Mouse (Mus musculus): ENCODE measurements around the gene Lurap1. TPM values are rescaled to one million over a fixed set of nuclear protein-coding genes. Genes with fewer than 3 reads are reported as not detected.

The Lurap1 gene
- 2.5 TPM for polyA plus RNA-seq (2014; fragmentation: Illumina TruSeq; extraction: RNeasy Lipid Tissue Mini Kit (QIAGEN cat#74804); ENCODE audit: low read depth, low replicate concordance)

GRCm38 (mm10) chr4:116151238-116151637, at the start of gene Lurap1:
Gene Lurap1, minus strand, starts transcription at chr4:116151338.

GRCm38 (mm10) chr4:116173072-116173471, 21.9 kb upstream of the Lurap1 start, which contains the start of the genes 1700042G07Rik and Gm49337:
Gene 1700042G07Rik, plus strand, starts transcription at chr4:116173372.
Gene Gm49337, plus strand, starts transcription at chr4:116173384.

GRCm38 (mm10) chr4:116167404-116167803, 16.3 kb upstream of the Lurap1 start, which contains the start of gene Tspan1:
Gene Tspan1, minus strand, starts transcription at chr4:116167601.

GRCm38 (mm10) chr4:116123602-116124519, 27.3 kb downstream of the Lurap1 start, which contains the start of the genes Rad54l and Pomgnt1:
Gene Rad54l, minus strand, starts transcription at chr4:116123690.
Gene Pomgnt1, plus strand, starts transcription at chr4:116123840.

Other genes with a start within 250 kb of the Lurap1 start
- gene Dmbx1, start 211.4 kb downstream of the Lurap1 start, polyA plus RNA-seq (2014; fragmentation: Illumina TruSeq; extraction: RNeasy Lipid Tissue Mini Kit (QIAGEN cat#74804); ENCODE audit: low read depth, low replicate concordance), result 0.17 TPM
- 4.7 TPM for gene Faah, start 133.4 kb downstream of the Lurap1 start, polyA plus RNA-seq (2014; fragmentation: Illumina TruSeq; extraction: RNeasy Lipid Tissue Mini Kit (QIAGEN cat#74804); ENCODE audit: low read depth, low replicate concordance)
- gene Nsun4, start 97.5 kb downstream of the Lurap1 start, polyA plus RNA-seq (2014; fragmentation: Illumina TruSeq; extraction: RNeasy Lipid Tissue Mini Kit (QIAGEN cat#74804); ENCODE audit: low read depth, low replicate concordance), result 173 TPM
- gene Uqcrh, start 76.3 kb downstream of the Lurap1 start, polyA plus RNA-seq (2014; fragmentation: Illumina TruSeq; extraction: RNeasy Lipid Tissue Mini Kit (QIAGEN cat#74804); ENCODE audit: low read depth, low replicate concordance), result 160 TPM
- 27.5 TPM for gene Lrrc41, start 76.1 kb downstream of the Lurap1 start, polyA plus RNA-seq (2014; fragmentation: Illumina TruSeq; extraction: RNeasy Lipid Tissue Mini Kit (QIAGEN cat#74804); ENCODE audit: low read depth, low replicate concordance)
- 5.7 TPM for gene Rad54l, start 27.6 kb downstream of the Lurap1 start, polyA plus RNA-seq (2014; fragmentation: Illumina TruSeq; extraction: RNeasy Lipid Tissue Mini Kit (QIAGEN cat#74804); ENCODE audit: low read depth, low replicate concordance)
- gene Pomgnt1, start 27.5 kb downstream of the Lurap1 start, polyA plus RNA-seq (2014; fragmentation: Illumina TruSeq; extraction: RNeasy Lipid Tissue Mini Kit (QIAGEN cat#74804); ENCODE audit: low read depth, low replicate concordance), result 23.1 TPM
- gene Tspan1, start 16.3 kb upstream of the Lurap1 start, polyA plus RNA-seq (2014; fragmentation: Illumina TruSeq; extraction: RNeasy Lipid Tissue Mini Kit (QIAGEN cat#74804); ENCODE audit: low read depth, low replicate concordance), result 1.9 TPM
- gene 1700042G07Rik, start 22.0 kb upstream of the Lurap1 start, polyA plus RNA-seq (2014; fragmentation: Illumina TruSeq; extraction: RNeasy Lipid Tissue Mini Kit (QIAGEN cat#74804); ENCODE audit: low read depth, low replicate concordance), result 35.6 TPM
- 14.5 TPM for gene Gm49337, start 22.0 kb upstream of the Lurap1 start, polyA plus RNA-seq (2014; fragmentation: Illumina TruSeq; extraction: RNeasy Lipid Tissue Mini Kit (QIAGEN cat#74804); ENCODE audit: low read depth, low replicate concordance)
- gene Pik3r3, start 70.3 kb upstream of the Lurap1 start, polyA plus RNA-seq (2014; fragmentation: Illumina TruSeq; extraction: RNeasy Lipid Tissue Mini Kit (QIAGEN cat#74804); ENCODE audit: low read depth, low replicate concordance), result 70.9 TPM

Data from testis, adult 10 weeks (tissue).